Mouse (Mus musculus) testis, adult 2 months (tissue): ENCODE measurements around the gene Rad51.

Experiments used
- CTCF ChIP-seq: fragments of 200-500 bp; IDR thresholded peaks from 2 replicates; pipeline ENCODE4 v1.5.1; 2012; ENCODE audit warnings: low read depth, mild to moderate bottlenecking, inconsistent platforms, low read length, moderate library complexity; ENCODE audit not compliant: control insufficient read depth, insufficient read depth, insufficient replicate concordance
- POLR2A ChIP-seq: fragments of 200-500 bp; IDR thresholded peaks from 2 replicates; pipeline ENCODE4 v1.6.1; 2012; ENCODE audit warnings: low read depth, mild to moderate bottlenecking, inconsistent platforms, low read length, moderate library complexity; ENCODE audit not compliant: control insufficient read depth

GRCm38 (mm10) chr2:119145199-119145598 lies 32.6 kb downstream of the Rad51 start:
- no peak for TF ChIP-seq POLR2A
- TF ChIP-seq CTCF, result no peak
